Mouse (Mus musculus): ENCODE results near the gene Nbl1. TPM values are rescaled to one million over a fixed set of nuclear protein-coding genes. Genes with fewer than 3 reads are reported as not detected.

Nbl1 gene
- polyA plus RNA-seq (2012; rRNA removed; ENCODE audit: low replicate concordance), result 127 and 651 TPM in 2 replicates

GRCm38 (mm10) chr4:139092356-139093195 lies at the start of gene Nbl1:
Nbl1 (minus strand) TSS chr4:139092993.

GRCm38 (mm10) chr4:139130701-139131549 lies 38.1 kb upstream of the Nbl1 start, which contains the start of gene Minos1:
Minos1 (minus strand) TSS chr4:139131113.

GRCm38 (mm10) chr4:139075041-139075711 lies 17.6 kb downstream of the Nbl1 start, which contains the start of gene Htr6:
Htr6 (minus strand) TSS chr4:139075570.

Other genes starting within 250 kb of the Nbl1 start
- gene Pla2g5, start 229.5 kb downstream of the Nbl1 start, polyA plus RNA-seq (2012; rRNA removed; ENCODE audit: low replicate concordance), result 5.8 and 11.2 TPM in 2 replicates
- gene Gm13030, start 219.0 kb downstream of the Nbl1 start, polyA plus RNA-seq (2012; rRNA removed; ENCODE audit: low replicate concordance), result 0.51 TPM in 1 of 2 replicates, not detected in the other
- gene Pla2g2e, start 215.1 kb downstream of the Nbl1 start, polyA plus RNA-seq (2012; rRNA removed; ENCODE audit: low replicate concordance), result 2.8 and 35.2 TPM in 2 replicates
- 9.3 and 9.5 TPM in 2 replicates for gene Otud3, start 179.0 kb downstream of the Nbl1 start, polyA plus RNA-seq (2012; rRNA removed; ENCODE audit: low replicate concordance)
- gene Rnf186, start 125.9 kb downstream of the Nbl1 start, polyA plus RNA-seq (2012; rRNA removed; ENCODE audit: low replicate concordance), result 0.09 and 1.5 TPM in 2 replicates
- gene Tmco4, start 120.1 kb downstream of the Nbl1 start, polyA plus RNA-seq (2012; rRNA removed; ENCODE audit: low replicate concordance), result 12.7 and 15.2 TPM in 2 replicates
- 0.09 and 0.46 TPM in 2 replicates for gene Htr6, start 17.4 kb downstream of the Nbl1 start, polyA plus RNA-seq (2012; rRNA removed; ENCODE audit: low replicate concordance)
- 75.1 and 94.2 TPM in 2 replicates for gene Minos1, start 38.1 kb upstream of the Nbl1 start, polyA plus RNA-seq (2012; rRNA removed; ENCODE audit: low replicate concordance)
- gene Capzb, start 99.9 kb upstream of the Nbl1 start, polyA plus RNA-seq (2012; rRNA removed; ENCODE audit: low replicate concordance), result 147 and 189 TPM in 2 replicates
- 31.2 and 40.0 TPM in 2 replicates for gene Pqlc2, start 217.7 kb upstream of the Nbl1 start, polyA plus RNA-seq (2012; rRNA removed; ENCODE audit: low replicate concordance)
- 30.3 and 48.1 TPM in 2 replicates for gene Akr7a5, start 217.8 kb upstream of the Nbl1 start, polyA plus RNA-seq (2012; rRNA removed; ENCODE audit: low replicate concordance)

Data from subcutaneous adipose tissue, adult 2 months (tissue).